Mouse (Mus musculus) retina, postnatal 1 day (tissue): ENCODE results near the gene Gm49425.

Experiments used
- DNase-seq: peaks from one replicate; pipeline ENCODE4 v3.0.0-alpha.2; 2012

The Gm49425 gene

GRCm38 (mm10) chr15:101485911-101486635 lies 31.0 kb downstream of the Gm49425 start:
- no peak for DNase-seq

GRCm38 (mm10) chr15:101484939-101485338 lies 32.1 kb downstream of the Gm49425 start:
- DNase-seq, result no peak

- no peak for DNase-seq
These were observed 33.4 kb downstream of the Gm49425 start for GRCm38 (mm10) chr15:101483646-101484045.

GRCm38 (mm10) chr15:101482056-101482455 lies 35.0 kb downstream of the Gm49425 start:
- DNase-seq, result no peak

- peak; percentile 57 for DNase-seq
These were observed 37.4 kb downstream of the Gm49425 start for GRCm38 (mm10) chr15:101479666-101480060.

GRCm38 (mm10) chr15:101479007-101479665 lies 37.9 kb downstream of the Gm49425 start:
- DNase-seq, result peak; percentile 77

- DNase-seq, result peak; percentile 57
These were observed 44.0 kb downstream of the Gm49425 start, which contains the start of gene Krt86 for GRCm38 (mm10) chr15:101472952-101473528. Krt86 (plus strand) TSS chr15:101473478.

GRCm38 (mm10) chr15:101469093-101469492 lies 48.0 kb downstream of the Gm49425 start:
- DNase-seq, result no peak
